Mouse (Mus musculus) kidney, postnatal 0 days (tissue): ENCODE results near the gene Uaca. TPM values are rescaled to one million over a fixed set of nuclear protein-coding genes. Genes with fewer than 3 reads are reported as not detected.

ENCODE experiments used
- ATAC-seq: fragments of 200-750 bp; cut with Nextera tagmentation; replicated peaks from 2 replicates; pipeline ENCODE4 v1.8.0; 2017; ENCODE audit warnings: low read depth, moderate number of reproducible peaks, moderate TSS enrichment, moderate library complexity; ENCODE audit not compliant: low FRiP score
- DNase-seq: peaks from one replicate; pipeline ENCODE4 v3.0.0-alpha.2; 2016; ENCODE audit warnings: low spot score
- H3K27ac ChIP-seq: fragments of 300-500 bp; sonication (generic); 2 replicates; pipeline ENCODE4 v1.5.1; 2014; ENCODE audit warnings: mild to moderate bottlenecking
- H3K27me3 ChIP-seq: fragments of 300-500 bp; sonication (generic); 2 replicates; pipeline ENCODE4 v1.6.1; 2014; ENCODE audit warnings: low read length, mixed read lengths; ENCODE audit not compliant: insufficient read depth
- H3K36me3 ChIP-seq: fragments of 300-500 bp; sonication (generic); 2 replicates; pipeline ENCODE4 v1.6.1; 2014; ENCODE audit warnings: low read length, mixed read lengths; ENCODE audit not compliant: insufficient read depth
- H3K4me1 ChIP-seq: fragments of 300-500 bp; sonication (generic); replicated peaks from 2 replicates; pipeline ENCODE4 v1.6.1; 2014; ENCODE audit warnings: antibody characterized with exemption, low read length, mixed read lengths; ENCODE audit not compliant: insufficient read depth
- H3K4me2 ChIP-seq: fragments of 300-500 bp; sonication (generic); 2 replicates; pipeline ENCODE4 v1.6.1; 2014; ENCODE audit warnings: mild to moderate bottlenecking, low read length, moderate library complexity, mixed read lengths
- H3K4me3 ChIP-seq: fragments of 300-500 bp; sonication (generic); replicated peaks from 2 replicates; pipeline ENCODE4 v1.5.1; 2014; ENCODE audit warnings: low read depth, low read length
- H3K9ac ChIP-seq: fragments of 300-500 bp; sonication (generic); 2 replicates; pipeline ENCODE4 v1.6.1; 2014; ENCODE audit warnings: low read depth, low read length
- H3K9me3 ChIP-seq: fragments of 300-500 bp; sonication (generic); replicated peaks from 2 replicates; pipeline ENCODE4 v1.6.1; 2016; ENCODE audit warnings: low read length, inconsistent platforms, mixed read lengths
- CTCF ChIP-seq: IDR thresholded peaks from 2 replicates; pipeline ENCODE4 v1.5.1; 2016; ENCODE audit warnings: antibody characterized with exemption, low read depth, mild to moderate bottlenecking, moderate library complexity
- WGBS: fragments of 180-500 bp; shearing (Covaris S2); extraction: QIAGEN DNeasy Blood & Tissue Kit; methylation state at CpG from one replicate; pipeline ENCODE4 v1.1.7; 2014; 5-methylcytosine and 5-hydroxymethylcytosine counted together
- polyA plus RNA-seq: library from polyadenylated mRNA; unstranded; fragments of >200 nt; fragmentation: Nextera tagmentation; extraction: Ambion mirVana; gene quantifications from 2 replicates; pipeline ENCODE4 v1.2.1, GENCODE M21; 2015

Uaca gene
- 26.9 and 30.5 TPM in 2 replicates for polyA plus RNA-seq

GRCm38 (mm10) chr9:60794210-60794840 is at the start of gene Uaca:
Uaca (plus strand) TSS chr9:60794542.
- H3K27me3 ChIP-seq = no peaks in the 10 kb centered on the region
- H3K9me3 ChIP-seq = no peaks in the 10 kb centered on the region
- no peaks in the 10 kb centered on the region for H3K36me3 ChIP-seq
- 0 out of 2 replicates have a peak, but pooled peaks cover 4% of the 10 kb centered on the region for H3K4me1 ChIP-seq
- peak within 1 kb of the TSS; percentile 85 for H3K4me3 ChIP-seq
- H3K4me2 ChIP-seq = peak within 1 kb of the TSS; percentile 79
- DNase-seq (peak; percentile 99), ATAC-seq (peak; percentile 96)
- peak within 1 kb of the TSS; percentile 86 for H3K27ac ChIP-seq
- under 1% methylated on average over 42 of the region's 45 CpGs for WGBS
- peak within 1 kb of the TSS; percentile 63 for H3K9ac ChIP-seq
- TF ChIP-seq CTCF = peak; percentile 77

GRCm38 (mm10) chr9:60744971-60745370 is 49.4 kb upstream of the Uaca start:
- H3K9me3 ChIP-seq = no peaks in the 10 kb centered on the region
- ATAC-seq (no peak), DNase-seq (no peak)
- 0 out of 2 replicates have a peak, but pooled peaks cover 9% of the 10 kb centered on the region for H3K4me1 ChIP-seq
- no peaks in the 10 kb centered on the region for H3K36me3 ChIP-seq
- no peak overlapping the region for H3K4me3 ChIP-seq
- WGBS = 29% methylated on average over 4 of the region's 4 CpGs
- no peak overlapping the region for H3K27ac ChIP-seq
- H3K9ac ChIP-seq = no peak overlapping the region
- no peak for TF ChIP-seq CTCF
- no peak overlapping the region for H3K4me2 ChIP-seq
- no peaks in the 10 kb centered on the region for H3K27me3 ChIP-seq

GRCm38 (mm10) chr9:60746561-60746960 is 47.8 kb upstream of the Uaca start:
- Histone ChIP-seq H3K4me2 (no peak overlapping the region), H3K27me3 (no peaks in the 10 kb centered on the region), H3K27ac (no peak overlapping the region), H3K9ac (no peak overlapping the region), H3K36me3 (no peaks in the 10 kb centered on the region), H3K9me3 (no peaks in the 10 kb centered on the region), H3K4me3 (no peak overlapping the region), H3K4me1 (0 out of 2 replicates have a peak, but pooled peaks cover 9% of the 10 kb centered on the region)
- ATAC-seq (no peak), DNase-seq (no peak)
- 31% methylated on average over 6 of the region's 6 CpGs for WGBS
- TF ChIP-seq CTCF = peak; percentile 9; the same call in 1 of the 2 replicates

DNA sequence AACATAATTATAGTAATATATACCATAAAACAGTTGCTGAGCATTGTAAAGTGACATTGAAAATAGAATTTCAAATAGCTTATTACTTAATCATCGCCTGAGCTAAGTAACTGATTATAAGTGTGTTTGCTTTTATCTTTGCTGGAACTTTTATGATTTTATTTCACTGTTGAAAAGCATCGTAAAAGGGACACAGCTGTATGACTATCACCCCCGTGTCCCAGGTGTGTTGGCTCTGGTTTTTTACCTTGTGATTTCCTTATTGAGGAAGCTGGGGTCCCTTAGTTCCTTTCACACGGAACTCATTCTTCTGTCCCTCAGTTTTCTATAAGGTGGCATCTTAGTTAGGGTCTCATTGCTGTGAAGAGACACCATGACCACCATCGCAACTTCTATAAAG is 46.7 kb upstream of the Uaca start:
- no peak overlapping the region for H3K4me3 ChIP-seq
- H3K27me3 ChIP-seq = no peaks in the 10 kb centered on the region
- 0 out of 2 replicates have a peak, but pooled peaks cover 6% of the 10 kb centered on the region for H3K4me1 ChIP-seq
- no peaks in the 10 kb centered on the region for H3K36me3 ChIP-seq
- TF ChIP-seq CTCF = no peak
- H3K9ac ChIP-seq = no peak overlapping the region
- no peak overlapping the region for H3K4me2 ChIP-seq
- H3K9me3 ChIP-seq = no peaks in the 10 kb centered on the region
- 86% methylated on average over 5 of the region's 5 CpGs for WGBS
- DNase-seq (no peak), ATAC-seq (no peak)
- no peak overlapping the region for H3K27ac ChIP-seq

GRCm38 (mm10) chr9:60748191-60748590 is 46.2 kb upstream of the Uaca start:
- Histone ChIP-seq H3K4me2 (no peak overlapping the region), H3K4me3 (no peak overlapping the region), H3K36me3 (no peaks in the 10 kb centered on the region), H3K9me3 (no peaks in the 10 kb centered on the region), H3K9ac (no peak overlapping the region), H3K4me1 (0 out of 2 replicates have a peak, but pooled peaks cover 2% of the 10 kb centered on the region), H3K27ac (no peak overlapping the region), H3K27me3 (no peaks in the 10 kb centered on the region)
- TF ChIP-seq CTCF = no peak
- ATAC-seq (no peak), DNase-seq (no peak)
- WGBS = 98% methylated on average over 2 of the region's 2 CpGs

- Histone ChIP-seq H3K9me3 (no peaks in the 10 kb centered on the region), H3K4me2 (no peak overlapping the region), H3K4me1 (no peaks in the 10 kb centered on the region), H3K36me3 (no peaks in the 10 kb centered on the region), H3K4me3 (no peak overlapping the region), H3K27ac (no peak overlapping the region), H3K27me3 (no peaks in the 10 kb centered on the region), H3K9ac (no peak overlapping the region)
- DNase-seq = no peak
- WGBS = 86% methylated on average over 2 of the region's 2 CpGs
- ATAC-seq = no peak
- peak; percentile 37; the same call in 1 of the 2 replicates for TF ChIP-seq CTCF
Observed at GRCm38 (mm10) chr9:60749105-60749504, 45.2 kb upstream of the Uaca start.

GRCm38 (mm10) chr9:60751098-60751497 is 43.2 kb upstream of the Uaca start:
- Histone ChIP-seq H3K4me2 (no peak overlapping the region), H3K36me3 (no peaks in the 10 kb centered on the region), H3K27me3 (no peaks in the 10 kb centered on the region), H3K4me3 (no peak overlapping the region), H3K27ac (no peak overlapping the region), H3K9me3 (no peaks in the 10 kb centered on the region), H3K9ac (no peak overlapping the region), H3K4me1 (no peaks in the 10 kb centered on the region)
- DNase-seq (no peak), ATAC-seq (no peak)
- no peak for TF ChIP-seq CTCF
- WGBS = 89% methylated on average over 5 of the region's 5 CpGs
